Mouse (Mus musculus) neural tube, embryonic 13.5 days (tissue): Measurements from ENCODE around the gene Ttc24. TPM values are rescaled to one million over a fixed set of nuclear protein-coding genes. Genes with fewer than 3 reads are reported as not detected.

Source experiments
- ATAC-seq: fragments of 200-750 bp; cut with Nextera tagmentation; 2 replicates; pipeline ENCODE4 v1.8.0; 2017; ENCODE audit warnings: low read depth, mild to moderate bottlenecking, moderate TSS enrichment, moderate library complexity
- H3K27ac ChIP-seq: fragments of 300-500 bp; sonication (generic); replicated peaks from 2 replicates; pipeline ENCODE4 v1.5.1; 2015; ENCODE audit warnings: moderate library complexity, mild to moderate bottlenecking, inconsistent platforms
- H3K27me3 ChIP-seq: fragments of 300-500 bp; sonication (generic); 2 replicates; pipeline ENCODE4 v1.6.1; 2015; ENCODE audit warnings: mild to moderate bottlenecking, inconsistent platforms
- H3K36me3 ChIP-seq: fragments of 300-500 bp; sonication (generic); 2 replicates; pipeline ENCODE4 v1.6.1; 2015; ENCODE audit warnings: mild to moderate bottlenecking, inconsistent platforms
- H3K4me1 ChIP-seq: fragments of 300-500 bp; sonication (generic); replicated peaks from 2 replicates; pipeline ENCODE4 v1.6.1; 2015; ENCODE audit warnings: inconsistent platforms
- H3K4me2 ChIP-seq: fragments of 300-500 bp; sonication (generic); 2 replicates; pipeline ENCODE4 v1.6.1; 2015; ENCODE audit warnings: inconsistent platforms, mild to moderate bottlenecking, moderate library complexity
- H3K4me3 ChIP-seq: fragments of 300-500 bp; sonication (generic); 2 replicates; pipeline ENCODE4 v1.5.1; 2015; ENCODE audit warnings: mild to moderate bottlenecking, inconsistent platforms
- H3K9ac ChIP-seq: fragments of 300-500 bp; sonication (generic); 2 replicates; pipeline ENCODE4 v1.6.1; 2015; ENCODE audit warnings: moderate library complexity, mild to moderate bottlenecking, inconsistent platforms
- H3K9me3 ChIP-seq: fragments of 300-500 bp; sonication (generic); 2 replicates; pipeline ENCODE4 v1.6.1; 2016; ENCODE audit warnings: inconsistent platforms
- WGBS: fragments of 180-500 bp; shearing (Covaris S2); methylation state at CpG from one replicate; pipeline ENCODE4 v1.1.7; 2015; 5-methylcytosine and 5-hydroxymethylcytosine counted together
- polyA plus RNA-seq: library from polyadenylated mRNA; unstranded; fragments of >200 nt; fragmentation: Nextera tagmentation; extraction: Ambion mirVana; gene quantifications from 2 replicates; pipeline ENCODE4 v1.2.1, GENCODE M21; 2015

Gene Ttc24
- polyA plus RNA-seq, 1 experiment from 2014 or later, result not detected

DNA sequence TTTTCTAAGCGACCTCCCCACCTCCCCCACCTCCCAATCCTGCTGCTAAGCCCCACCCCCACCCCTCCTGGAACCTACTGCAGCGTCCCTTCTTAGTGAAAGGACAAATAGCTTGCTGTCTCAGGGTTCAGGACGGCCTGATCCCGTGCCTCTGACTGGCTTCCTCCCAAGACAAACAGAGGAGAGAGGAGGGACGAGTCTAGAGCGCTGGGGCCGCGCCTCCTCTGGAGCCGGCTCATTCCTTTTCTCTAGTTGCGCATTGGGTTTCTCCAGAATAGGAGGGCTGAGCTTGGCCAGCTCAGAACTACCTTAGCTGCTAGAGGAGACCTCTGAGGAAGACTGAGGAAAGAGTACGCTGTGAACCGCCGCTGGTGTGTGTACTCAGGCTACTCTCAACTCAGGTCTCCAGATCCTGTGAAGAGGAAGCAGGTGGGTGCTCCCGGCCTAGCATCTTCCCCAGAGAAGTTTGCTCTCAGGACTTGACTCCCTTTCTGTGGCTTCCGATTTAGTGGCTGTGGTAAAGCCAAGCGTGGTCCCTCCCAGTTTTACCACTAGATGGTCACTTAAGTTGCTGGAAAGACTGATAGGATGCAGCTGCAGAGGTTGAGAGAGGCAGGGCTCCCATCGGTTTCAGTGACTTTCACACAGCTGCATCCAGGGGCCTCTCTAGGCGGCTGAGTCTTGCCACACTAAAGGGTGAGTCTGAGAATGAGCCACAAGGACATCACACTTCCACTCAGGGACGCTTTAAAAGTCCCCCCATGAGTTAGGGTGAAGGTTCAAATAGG is 47.3 kb downstream of the Ttc24 start:
- no peak for ATAC-seq
- H3K9me3 ChIP-seq, result 0 out of 2 replicates have a peak, but pooled peaks cover 7% of the 10 kb centered on the region
- peaks cover 74% of the 10 kb centered on the region for H3K27me3 ChIP-seq
- WGBS, result 22% methylated on average over 19 of the region's 19 CpGs
- no peak overlapping the region for H3K4me2 ChIP-seq
- H3K27ac ChIP-seq, result no peak overlapping the region
- H3K36me3 ChIP-seq, result no peaks in the 10 kb centered on the region
- H3K4me3 ChIP-seq, result no peak overlapping the region
- no peaks in the 10 kb centered on the region; the same call in 1 of the 2 replicates for H3K4me1 ChIP-seq
- H3K9ac ChIP-seq, result no peak overlapping the region

DNA sequence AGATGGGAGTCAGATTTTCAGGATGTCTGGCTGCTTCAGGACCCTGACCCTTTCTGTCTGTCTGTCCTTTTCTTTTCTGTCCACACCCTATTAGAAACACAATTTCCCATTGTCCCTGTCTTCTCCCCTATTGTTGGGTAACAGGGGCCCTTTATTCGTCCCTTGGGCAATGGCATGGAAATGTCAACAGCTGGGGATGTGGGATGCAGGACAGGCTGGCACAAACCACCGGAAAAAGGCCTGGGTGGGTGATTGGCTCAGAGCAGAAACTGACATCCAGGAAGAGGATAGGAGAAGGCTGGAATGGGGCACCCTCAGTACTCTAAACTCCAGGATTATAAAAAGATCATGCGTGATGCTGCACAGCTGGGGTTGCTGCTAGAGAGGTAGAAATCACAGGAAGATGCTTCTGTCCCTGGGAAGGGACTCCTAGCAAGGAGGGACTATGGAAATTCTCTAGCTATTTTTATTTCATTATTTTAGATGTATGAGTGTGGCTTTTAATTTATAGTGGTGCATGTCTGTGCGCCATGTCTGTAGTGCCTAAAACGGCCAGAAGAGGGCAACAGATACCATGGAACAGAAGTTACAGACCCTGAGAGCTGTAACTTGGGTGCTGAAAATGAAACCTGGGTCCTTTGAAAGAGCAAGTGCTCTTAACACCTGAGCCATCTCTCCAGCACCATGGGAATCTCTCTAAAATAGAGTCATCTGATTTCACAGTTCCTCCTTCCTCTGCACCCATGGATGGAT is 50.5 kb downstream of the Ttc24 start, which contains the start of gene Hapln2:
Gene Hapln2, minus strand, starts transcription at position 150 of the 753 bp plus-strand sequence.
- Histone ChIP-seq H3K9ac (no peak within 1 kb of the TSS), H3K27ac (no peak within 1 kb of the TSS), H3K4me3 (no peak within 1 kb of the TSS), H3K9me3 (0 out of 2 replicates have a peak, but pooled peaks cover 7% of the 10 kb centered on the region), H3K4me2 (no peak within 1 kb of the TSS), H3K27me3 (peaks cover 87% of the 10 kb centered on the region), H3K36me3 (no peaks in the 10 kb centered on the region), H3K4me1 (peaks cover 17% of the 10 kb centered on the region)
- no peak for ATAC-seq
- WGBS, result 45% methylated on average over 5 of the region's 5 CpGs

DNA sequence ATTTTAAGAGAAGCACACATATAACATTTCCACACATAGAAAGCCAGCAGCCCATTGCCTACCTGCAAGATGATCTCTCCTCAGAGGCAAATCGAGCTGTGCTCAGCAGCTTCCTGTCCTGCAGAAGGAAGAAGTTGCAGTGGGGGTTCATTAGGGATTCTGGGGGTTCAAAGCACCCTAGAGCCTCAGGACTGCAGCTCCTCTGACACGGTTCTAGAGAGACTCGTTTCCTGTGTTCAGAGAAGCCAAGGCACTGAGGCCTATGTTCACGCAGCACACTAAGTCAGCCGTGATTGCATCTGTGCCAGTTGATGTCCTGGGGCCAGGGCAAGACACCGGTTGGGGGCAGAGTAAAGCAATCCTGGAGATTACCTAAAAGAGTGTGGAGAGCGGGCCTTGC is 51.3 kb downstream of the Ttc24 start:
- Histone ChIP-seq H3K27me3 (peaks cover 87% of the 10 kb centered on the region), H3K27ac (no peak overlapping the region), H3K9ac (no peak overlapping the region), H3K4me1 (peaks cover 22% of the 10 kb centered on the region), H3K9me3 (0 out of 2 replicates have a peak, but pooled peaks cover 7% of the 10 kb centered on the region), H3K4me3 (no peak overlapping the region), H3K4me2 (no peak overlapping the region), H3K36me3 (no peaks in the 10 kb centered on the region)
- 58% methylated on average over 7 of the region's 7 CpGs for WGBS
- ATAC-seq, result no peak

DNA sequence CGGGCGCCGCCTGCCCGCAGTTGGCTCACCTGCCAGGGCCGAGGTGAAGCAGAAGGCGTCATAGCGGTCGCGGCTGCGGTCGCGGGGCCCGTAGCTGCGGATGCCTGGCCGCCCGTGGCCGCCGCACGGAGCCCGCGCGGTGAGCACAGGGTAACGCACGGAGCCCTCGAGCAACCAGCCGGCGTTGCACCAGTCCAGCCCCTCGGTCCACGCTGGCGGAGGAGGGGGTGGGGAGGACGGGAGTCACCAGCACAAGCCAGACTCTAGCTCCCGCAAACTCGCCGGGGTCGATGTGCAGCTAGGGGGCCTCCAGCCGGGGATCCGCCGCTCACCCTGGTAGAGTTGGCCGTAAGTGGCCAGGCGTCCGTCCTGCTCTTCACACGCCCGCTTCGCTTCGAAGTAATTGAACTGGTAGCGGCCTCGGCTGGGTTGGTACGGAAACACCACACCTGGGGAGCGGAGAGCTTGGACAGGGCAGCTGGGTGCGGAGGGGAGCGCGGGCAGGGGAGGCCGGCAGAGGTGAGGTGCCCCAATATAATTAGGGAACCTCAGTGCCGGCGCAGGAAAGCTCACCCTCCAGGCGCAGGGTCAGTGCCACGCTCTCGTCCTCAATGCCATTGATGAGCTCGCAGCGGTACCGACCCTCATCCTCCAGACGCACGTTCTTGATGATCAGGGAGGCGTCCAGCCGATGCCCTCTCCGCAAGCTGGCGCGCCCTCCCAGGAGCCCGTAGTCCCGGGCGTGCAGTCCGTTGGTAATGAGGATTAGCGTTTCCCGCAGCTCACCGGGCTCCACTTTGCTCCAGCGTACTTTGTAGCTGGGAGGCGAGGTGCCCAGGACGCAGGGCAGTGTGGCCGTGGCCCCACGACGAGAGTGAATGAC is 54.7 kb downstream of the Ttc24 start:
- Histone ChIP-seq H3K27me3 (peaks cover 81% of the 10 kb centered on the region), H3K4me1 (peaks cover 22% of the 10 kb centered on the region), H3K4me2 (peak overlapping the region; percentile 96), H3K9me3 (0 out of 2 replicates have a peak, but pooled peaks cover 7% of the 10 kb centered on the region), H3K27ac (no peak overlapping the region), H3K4me3 (peak overlapping the region; percentile 53), H3K36me3 (no peaks in the 10 kb centered on the region), H3K9ac (peak overlapping the region; percentile 64)
- peak; percentile 66 for ATAC-seq
- WGBS, result under 1% methylated on average over 81 of the region's 81 CpGs

DNA sequence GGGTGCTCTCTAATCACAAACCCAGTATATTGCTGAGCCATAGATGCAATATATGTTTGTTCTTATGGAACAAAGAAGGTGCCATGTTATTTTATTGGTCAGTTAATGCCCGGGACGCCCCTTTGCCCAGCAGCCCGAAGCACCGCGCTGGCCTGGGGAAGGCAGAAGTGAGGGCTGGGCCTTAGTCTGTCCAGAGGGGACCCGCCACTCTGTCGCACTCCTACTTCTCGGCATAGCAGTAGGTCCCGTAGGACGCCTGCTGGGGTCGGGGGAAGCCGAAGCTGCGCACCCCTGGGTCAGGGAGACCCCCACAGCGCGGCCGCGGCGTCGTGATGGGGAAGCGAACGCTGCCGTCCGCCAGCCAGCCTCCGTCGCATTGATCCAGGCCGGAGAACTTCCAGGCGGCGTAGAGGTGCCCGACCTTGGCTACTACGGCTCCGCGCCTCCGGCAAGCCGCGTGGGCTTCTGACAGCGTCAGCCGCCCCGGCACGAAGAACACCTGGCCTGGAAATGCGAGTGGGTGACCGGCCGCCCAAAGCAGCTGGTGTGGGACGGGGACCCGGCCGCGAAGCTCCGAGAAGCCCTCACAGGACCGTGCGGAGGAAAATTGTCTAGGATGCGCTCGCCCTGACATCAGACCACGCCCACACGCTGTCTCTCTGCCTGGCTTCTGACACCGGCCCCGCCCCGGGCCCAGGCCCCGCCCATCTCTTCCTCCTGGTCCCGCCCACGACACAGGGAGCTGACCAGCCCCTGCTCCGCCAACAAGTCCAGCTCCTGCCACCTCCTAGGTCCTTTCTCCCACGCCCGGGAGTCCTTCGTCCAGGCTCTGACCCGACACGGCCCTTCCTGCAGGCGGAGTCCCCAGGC is 55.5 kb downstream of the Ttc24 start:
- Histone ChIP-seq H3K4me2 (peak overlapping the region; percentile 96), H3K36me3 (no peaks in the 10 kb centered on the region), H3K4me1 (peaks cover 22% of the 10 kb centered on the region), H3K9ac (peak overlapping the region; percentile 64), H3K27me3 (peaks cover 89% of the 10 kb centered on the region), H3K27ac (no peak overlapping the region), H3K4me3 (peak overlapping the region; percentile 53), H3K9me3 (no peaks in the 10 kb centered on the region)
- peak; percentile 91 for ATAC-seq
- 1% methylated on average over 65 of the region's 66 CpGs for WGBS

Other genes starting within 250 kb of the Ttc24 start
- gene Sh2d2a, start 231.5 kb downstream of the Ttc24 start, polyA plus RNA-seq, result not detected in 2 replicates
- 16.6 and 17.7 TPM in 2 replicates for gene Prcc, start 192.7 kb downstream of the Ttc24 start, polyA plus RNA-seq
- 186 and 218 TPM in 2 replicates for gene Hdgf, start 172.0 kb downstream of the Ttc24 start, polyA plus RNA-seq
- gene Mrpl24, start 158.8 kb downstream of the Ttc24 start, polyA plus RNA-seq, result 69.5 and 73.0 TPM in 2 replicates
- gene Isg20l2, start 148.0 kb downstream of the Ttc24 start, polyA plus RNA-seq, result 36.2 and 41.4 TPM in 2 replicates
- gene Rrnad1, start 147.6 kb downstream of the Ttc24 start, polyA plus RNA-seq, result 20.1 and 22.2 TPM in 2 replicates
- 193 and 205 TPM in 2 replicates for gene Crabp2, start 129.6 kb downstream of the Ttc24 start, polyA plus RNA-seq
- 44.1 and 47.1 TPM in 2 replicates for gene Nes, start 107.2 kb downstream of the Ttc24 start, polyA plus RNA-seq
- 37.8 and 41.3 TPM in 2 replicates for gene Bcan, start 78.1 kb downstream of the Ttc24 start, polyA plus RNA-seq
- gene Hapln2, start 50.7 kb downstream of the Ttc24 start, polyA plus RNA-seq, result 0.36 and 0.40 TPM in 2 replicates
- 29.5 and 30.3 TPM in 2 replicates for gene Gpatch4, start 35.2 kb downstream of the Ttc24 start, polyA plus RNA-seq
- 169 and 175 TPM in 2 replicates for gene Naxe, start 19.8 kb downstream of the Ttc24 start, polyA plus RNA-seq
- 3.0 and 3.8 TPM in 2 replicates for gene Iqgap3, start 3.7 kb upstream of the Ttc24 start, polyA plus RNA-seq
- 15.9 and 19.4 TPM in 2 replicates for gene Mef2d, start 64.1 kb upstream of the Ttc24 start, polyA plus RNA-seq
- gene Rhbg, start 176.4 kb upstream of the Ttc24 start, polyA plus RNA-seq, result 0.15 and 0.67 TPM in 2 replicates
- gene Gm38392, start 208.9 kb upstream of the Ttc24 start, polyA plus RNA-seq, result 0.23 and 0.33 TPM in 2 replicates
- 8.5 and 12.5 TPM in 2 replicates for gene Tsacc, start 218.7 kb upstream of the Ttc24 start, polyA plus RNA-seq
- 496 and 532 TPM in 2 replicates for gene Cct3, start 218.8 kb upstream of the Ttc24 start, polyA plus RNA-seq
- 99.6 and 112 TPM in 2 replicates for gene Glmp, start 246.7 kb upstream of the Ttc24 start, polyA plus RNA-seq